In genomic region chr14:13344240-13344639, GRCm38 (mm10) we compare ENCODE assay signal across 25 mouse cellular contexts. TPM values are rescaled to one million over a fixed set of nuclear protein-coding genes. Genes with fewer than 3 reads are reported as not detected.
DNase-seq lines count a peak whose midpoint lies in the region; ATAC-seq and TF ChIP-seq lines count a peak whose summit lies in the region.
"Had no signal": no experiment of that assay in that cellular context is flagged by ENCODE, and none has a peak within 500 bp of the region (broad histone marks: within the 10 kb centered on the region; RNA-seq: fewer than 3 reads in every experiment).

No protein-coding gene starts in this region.

- peak; percentile 22 to 31 for DNase-seq in cerebellum, postnatal 10 days
- DNase-seq in cerebellum, postnatal 25 days = no peak
- no peak for DNase-seq in hindbrain, embryonic 10.5 days (ENCODE audit: low spot score)
- DNase-seq in left cerebral cortex, adult 2 months (ENCODE audit: extremely low spot score in 1 of 2, low spot score in 2 of 2) = no peak
- DNase-seq in left cerebral cortex, postnatal 25 days (ENCODE audit: low spot score in 2 of 2) = no peak
- DNase-seq in brain, adult 2 months (ENCODE audit: low read depth, low spot score) = peak; percentile 44
- DNase-seq: adrenal gland, postnatal 14 days; B cell, adult 2 months; cerebellum, adult 2 months; cerebellum, postnatal 36 days; gastrocnemius, postnatal 36 days; heart, adult 11 months; heart, postnatal 14 days had no signal

- ATAC-seq in hindbrain, embryonic 16.5 days = 0 out of 2 replicates have a peak, but pooled peaks have one; percentile 24
- ATAC-seq in megakaryocyte, adult 5-6 weeks (ENCODE audit: poor library complexity, severe bottlenecking) = no peak
- ATAC-seq: activated CD4-positive, CD25-positive, alpha-beta regulatory T cell, adult 4 months; CD4-positive, CD25-positive, alpha-beta regulatory T cell, adult 4 months; forebrain, embryonic 13.5 days had no signal

- H3K27ac ChIP-seq in hindbrain, embryonic 16.5 days (ENCODE audit: low read depth, low read length) = no peak overlapping the region
- no peak overlapping the region for H3K27ac ChIP-seq in hindbrain, embryonic 10.5 days
- no peak overlapping the region for H3K27ac ChIP-seq in left cerebral cortex, adult 2 months
- H3K27ac ChIP-seq: embryonic facial prominence, embryonic 13.5 days; forebrain, embryonic 13.5 days; heart, embryonic 10.5 days; heart, embryonic 15.5 days; hindbrain, embryonic 15.5 days had no signal

- H3K4me2 ChIP-seq in hindbrain, embryonic 16.5 days (ENCODE audit: low read length) = no peak overlapping the region
- H3K4me2 ChIP-seq: embryonic facial prominence, embryonic 13.5 days; forebrain, embryonic 13.5 days; heart, embryonic 15.5 days; hindbrain, embryonic 15.5 days had no signal

- no peaks in the 10 kb centered on the region for H3K4me1 ChIP-seq in hindbrain, embryonic 16.5 days (ENCODE audit: control insufficient read depth, insufficient read depth, low read depth, low read length)
- no peaks in the 10 kb centered on the region for H3K4me1 ChIP-seq in hindbrain, embryonic 10.5 days (replicated peaks)
- H3K4me1 ChIP-seq: embryonic facial prominence, embryonic 13.5 days; forebrain, embryonic 13.5 days; heart, embryonic 10.5 days; heart, embryonic 15.5 days; hindbrain, embryonic 15.5 days had no signal

- H3K27me3 ChIP-seq in hindbrain, embryonic 16.5 days (replicated peaks; ENCODE audit: control insufficient read depth, insufficient read depth, low read length) = no peaks in the 10 kb centered on the region
- H3K27me3 ChIP-seq in hindbrain, embryonic 10.5 days (ENCODE audit: insufficient read depth, poor library complexity, severe bottlenecking) = no peaks in the 10 kb centered on the region
- H3K27me3 ChIP-seq: embryonic facial prominence, embryonic 13.5 days; forebrain, embryonic 13.5 days; heart, embryonic 15.5 days; hindbrain, embryonic 15.5 days had no signal

- H3K9ac ChIP-seq in hindbrain, embryonic 16.5 days (ENCODE audit: low read depth, low read length) = no peak overlapping the region
- H3K9ac ChIP-seq: embryonic facial prominence, embryonic 13.5 days; forebrain, embryonic 13.5 days; heart, embryonic 15.5 days; hindbrain, embryonic 15.5 days had no signal

- peaks cover 4% of the 10 kb centered on the region; the same call in 1 of the 2 replicates for H3K9me3 ChIP-seq in hindbrain, embryonic 16.5 days (ENCODE audit: control insufficient read depth, low read length)
- H3K9me3 ChIP-seq in hindbrain, embryonic 10.5 days = no peaks in the 10 kb centered on the region
- H3K9me3 ChIP-seq: forebrain, embryonic 13.5 days; heart, embryonic 10.5 days; heart, embryonic 15.5 days; hindbrain, embryonic 15.5 days had no signal

- no peak overlapping the region for H3K4me3 ChIP-seq in hindbrain, embryonic 16.5 days (ENCODE audit: low read length)
- no peak overlapping the region for H3K4me3 ChIP-seq in hindbrain, embryonic 10.5 days
- no peak overlapping the region for H3K4me3 ChIP-seq in left cerebral cortex, adult 2 months
- H3K4me3 ChIP-seq: embryonic facial prominence, embryonic 13.5 days; forebrain, embryonic 13.5 days; heart, embryonic 10.5 days; heart, embryonic 15.5 days; hindbrain, embryonic 15.5 days had no signal

- no peaks in the 10 kb centered on the region for H3K36me3 ChIP-seq in hindbrain, embryonic 16.5 days (ENCODE audit: control insufficient read depth, insufficient read depth, low read length)
- no peaks in the 10 kb centered on the region for H3K36me3 ChIP-seq in hindbrain, embryonic 10.5 days
- H3K36me3 ChIP-seq: embryonic facial prominence, embryonic 13.5 days; heart, embryonic 10.5 days; heart, embryonic 15.5 days; hindbrain, embryonic 15.5 days had no signal

- 77% methylated on average over 2 of the region's 2 CpGs for WGBS in hindbrain, embryonic 16.5 days
- 86% methylated on average over 2 of the region's 2 CpGs for WGBS in hindbrain, embryonic 10.5 days

- intact Hi-C loops in left cerebral cortex, adult 2 months (cut with DNase I) = no loop called here
- intact Hi-C loops in left cerebral cortex, postnatal 25 days (cut with DNase I) = no loop called here

- TF ChIP-seq CTCF in left cerebral cortex, adult 2 months (IDR thresholded peaks at IDR 0.05) = peak; percentile 13

RNA-seq across cellular contexts. Expression of gene Synpr, which starts 59.7 kb away (rescaled TPM):
- polyA plus RNA-seq in hindbrain, embryonic 16.5 days (2015; fragmentation: Nextera tagmentation; extraction: Ambion mirVana) = 53.2 and 67.4 TPM in 2 replicates
- polyA plus RNA-seq in hindbrain, embryonic 10.5 days (2016; fragmentation: Nextera tagmentation; extraction: Ambion mirVana) = 5.7 and 6.6 TPM in 2 replicates
- total RNA-seq in left cerebral cortex, adult 2 months (2021) = 100 to 1,000 TPM; 114 to 116 TPM
- total RNA-seq in left cerebral cortex, postnatal 25 days (2021) = 100 to 1,000 TPM; 113 to 142 TPM
- total RNA-seq in megakaryocyte, adult 5-6 weeks (2015) = not detected in 2 replicates
- total RNA-seq in megakaryocyte, adult 5-6 weeks (2017) = not detected in 2 replicates
- total RNA-seq: gastrocnemius, adult 8-10 months; gastrocnemius, postnatal 36 days; heart, postnatal 14 days; hematopoietic stem cell, adult 5-6 weeks; MEL had no signal
- polyA plus RNA-seq: activated CD4-positive, CD25-positive, alpha-beta regulatory T cell, adult 4 months had no signal

Comparison
In these comparisons a context has a peak if more than half of its experiments do, and no peak if none do; other contexts are left out.
1. DNase-seq: peak in cerebellum, postnatal 10 days (2 of 2) and brain, adult 2 months (single experiment); none in cerebellum, postnatal 25 days (0 of 2), hindbrain, embryonic 10.5 days (single experiment), left cerebral cortex, adult 2 months (0 of 2) and left cerebral cortex, postnatal 25 days (0 of 2).
2. RNA of gene Synpr, which starts 59.7 kb away (total RNA-seq): 113 to 142 TPM in left cerebral cortex, postnatal 25 days and 114 to 116 TPM in left cerebral cortex, adult 2 months; not detected in megakaryocyte, adult 5-6 weeks; every median in the first group is over 100 times any median in the second.